Mouse (Mus musculus) left cerebral cortex, adult 2 months (tissue): ENCODE measurements around the gene Tulp4. TPM values are rescaled to one million over a fixed set of nuclear protein-coding genes. Genes with fewer than 3 reads are reported as not detected.
A peak's percentile ranks its signal among the peaks of the same experiment; 100 is the strongest.

Experiments
- DNase-seq, 2 experiments: peaks; one replicate each; pipeline ENCODE4 v3.0.0; 2021 to 2022; ENCODE audit warnings: low spot score in 2 of 2, mixed read lengths in 1 of 2; ENCODE audit errors: extremely low spot score in 1 of 2
- H3K27ac ChIP-seq: fragments of 200-600 bp; 2 replicates; pipeline ENCODE4 v1.8.1; 2022
- H3K4me3 ChIP-seq: fragments of 200-600 bp; 2 replicates; pipeline ENCODE4 v1.8.1; 2022
- CTCF ChIP-seq: fragments of 200-600 bp; IDR thresholded peaks from 2 replicates; pipeline ENCODE4 v1.8.1; 2022; ENCODE audit warnings: antibody characterized with exemption, mild to moderate bottlenecking, moderate library complexity
- intact Hi-C: fragments of 180-260 bp; cut with DNase I; formaldehyde crosslinking; loops from one replicate; pipeline ENCODE4 v1.15.1; 2025
- total RNA-seq, 2 experiments: library from RNA; stranded (reverse); gene quantifications; 2 replicates each; pipeline ENCODE4 v1.2.3; 2021

Gene Tulp4
- total RNA-seq, 2 experiments from 2014 or later: 342 to 345 TPM

DNA sequence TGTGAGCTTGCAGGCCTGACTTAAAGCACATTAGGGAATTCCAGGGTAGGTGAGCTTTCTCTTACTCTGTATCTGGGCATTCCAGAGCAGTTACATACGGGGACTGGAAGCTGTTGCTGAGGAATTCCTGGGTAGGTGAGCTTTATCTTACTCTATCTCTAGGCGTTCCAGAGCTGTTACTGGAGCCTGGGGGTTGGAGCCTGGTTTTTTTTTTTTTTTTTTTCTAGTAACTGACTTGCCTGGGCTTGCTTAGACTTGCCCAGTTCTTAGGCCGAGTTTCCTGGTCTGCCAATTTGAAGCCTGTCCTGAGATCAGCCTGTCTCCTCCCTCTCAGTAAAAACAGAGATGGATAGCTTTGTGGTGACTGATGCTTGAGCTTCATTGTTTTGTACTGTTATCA, 21.8 kb downstream of the Tulp4 start:
- no peak for DNase-seq
- no peak overlapping the region for H3K27ac ChIP-seq
- intact Hi-C loops: no loop called here
- TF ChIP-seq CTCF: no peak
- no peak overlapping the region for H3K4me3 ChIP-seq

DNA sequence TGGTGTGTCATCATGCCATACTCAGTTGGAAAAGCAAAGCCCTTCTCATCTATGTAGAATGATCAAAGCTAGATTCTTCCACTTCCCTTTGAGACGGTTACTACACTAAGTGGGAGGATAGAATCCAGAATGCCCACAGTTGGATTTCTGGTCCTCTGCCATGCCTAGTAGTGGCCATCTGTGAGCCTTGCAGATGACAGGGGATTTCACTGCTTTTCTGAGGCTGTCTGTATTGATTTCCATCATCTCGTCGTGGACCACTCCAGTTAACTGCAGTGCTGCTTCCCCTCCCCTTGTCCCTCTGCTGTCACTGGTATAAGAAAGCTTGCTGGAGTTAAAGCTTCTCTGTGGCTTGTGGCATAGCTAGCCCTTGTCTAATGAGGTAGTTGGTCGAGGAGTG, 23.1 kb downstream of the Tulp4 start:
- DNase-seq: no peak
- Histone ChIP-seq H3K27ac (no peak overlapping the region), H3K4me3 (no peak overlapping the region)
- intact Hi-C loops: no loop called here
- no peak for TF ChIP-seq CTCF

GRCm38 (mm10) chr17:6131083-6131482, 24.8 kb downstream of the Tulp4 start:
- Histone ChIP-seq H3K4me3 (no peak overlapping the region), H3K27ac (no peak overlapping the region)
- intact Hi-C loops: no loop called here
- no peak for TF ChIP-seq CTCF
- DNase-seq: no peak

- Histone ChIP-seq H3K27ac (no peak overlapping the region), H3K4me3 (no peak overlapping the region)
- DNase-seq: no peak
- intact Hi-C loops: no loop called here
- TF ChIP-seq CTCF: no peak
Measured at GRCm38 (mm10) chr17:6140875-6141274, 34.6 kb downstream of the Tulp4 start.

DNA sequence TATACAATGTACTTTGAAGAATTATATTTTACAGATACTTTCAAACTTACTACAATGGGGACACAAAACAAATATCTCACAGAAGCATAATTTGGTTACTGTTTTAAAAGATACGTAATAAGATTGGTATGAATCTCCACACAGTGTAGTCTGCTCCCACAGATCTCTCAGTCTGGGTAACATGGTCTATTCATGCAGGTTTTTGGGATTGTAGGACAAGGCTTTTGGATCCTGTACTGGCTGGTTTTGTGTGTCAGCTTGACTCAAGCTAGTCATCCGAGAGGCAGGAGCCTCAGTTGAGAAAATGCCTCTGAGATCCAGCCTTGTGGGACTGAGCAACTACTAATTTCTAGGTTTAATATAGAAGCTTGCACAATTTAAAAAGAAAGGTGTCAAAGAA, 35.1 kb downstream of the Tulp4 start:
- H3K27ac ChIP-seq: no peak overlapping the region
- intact Hi-C loops: no loop called here

GRCm38 (mm10) chr17:6145244-6145643, 39.0 kb downstream of the Tulp4 start:
- no peak for TF ChIP-seq CTCF
- Histone ChIP-seq H3K27ac (no peak overlapping the region), H3K4me3 (no peak overlapping the region)
- intact Hi-C loops: no loop called here
- DNase-seq: no peak

More for the DNA sequence above, 35.1 kb downstream of the Tulp4 start:
- no peak for TF ChIP-seq CTCF
- no peak overlapping the region for H3K4me3 ChIP-seq
- DNase-seq: no peak

- intact Hi-C loops: no loop called here
- Histone ChIP-seq H3K27ac (no peak overlapping the region), H3K4me3 (no peak overlapping the region)
- TF ChIP-seq CTCF: no peak
- DNase-seq: no peak
Measured at GRCm38 (mm10) chr17:6152941-6153340, 46.7 kb downstream of the Tulp4 start.

- Histone ChIP-seq H3K27ac (no peak overlapping the region), H3K4me3 (no peak overlapping the region)
- intact Hi-C loops: no loop called here
- no peak for DNase-seq
- TF ChIP-seq CTCF: no peak
Measured at GRCm38 (mm10) chr17:6153581-6153980, 47.3 kb downstream of the Tulp4 start.

DNA sequence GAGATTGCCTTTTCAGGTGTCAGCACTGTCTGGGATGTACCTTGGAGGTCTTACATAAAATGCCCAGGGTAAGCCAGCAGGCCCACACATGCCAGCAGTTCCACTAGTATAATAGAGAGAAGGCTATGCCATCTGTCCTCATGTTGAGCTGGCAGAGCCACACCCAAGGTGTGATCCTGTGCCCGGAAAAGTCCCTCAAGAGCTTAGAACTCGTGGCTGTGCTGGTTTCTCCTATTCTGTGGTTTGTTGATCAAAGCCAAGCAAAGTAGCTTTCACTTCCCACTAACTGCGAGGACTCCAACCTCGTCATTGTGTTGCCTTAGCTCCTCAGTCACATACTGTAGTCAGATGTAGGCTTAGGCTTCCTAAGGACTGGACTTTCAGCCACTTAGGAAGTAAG, 48.1 kb downstream of the Tulp4 start:
- no peak for DNase-seq
- intact Hi-C loops: no loop called here
- H3K4me3 ChIP-seq: no peak overlapping the region
- TF ChIP-seq CTCF: no peak
- H3K27ac ChIP-seq: no peak overlapping the region

GRCm38 (mm10) chr17:6160495-6160894, 54.3 kb downstream of the Tulp4 start:
- intact Hi-C loops: no loop called here
- Histone ChIP-seq H3K27ac (no peak overlapping the region), H3K4me3 (no peak overlapping the region)
- no peak for DNase-seq
- no peak for TF ChIP-seq CTCF

DNA sequence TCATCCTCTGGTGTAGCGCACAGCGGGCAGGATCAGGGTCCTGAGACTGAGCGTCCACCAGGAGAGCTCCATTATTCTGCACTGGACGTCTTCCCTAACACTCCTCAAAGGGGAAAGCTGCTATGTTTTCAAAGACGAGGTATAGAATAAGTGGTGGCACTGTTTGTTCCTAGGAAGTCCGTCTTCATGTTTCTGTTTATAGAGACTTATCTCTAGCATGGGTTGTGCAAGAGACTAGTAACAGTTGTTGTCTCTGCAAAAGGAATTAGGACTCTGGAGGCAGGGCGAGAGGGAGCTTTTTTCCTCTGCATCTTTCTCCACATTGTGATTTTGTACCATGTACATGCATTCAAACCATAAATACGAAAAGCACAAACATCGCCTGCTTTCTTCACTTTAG, 55.7 kb downstream of the Tulp4 start:
- H3K27ac ChIP-seq: no peak overlapping the region
- no peak overlapping the region for H3K4me3 ChIP-seq
- no peak for DNase-seq
- no peak for TF ChIP-seq CTCF
- intact Hi-C loops: no loop called here

- Histone ChIP-seq H3K27ac (no peak overlapping the region), H3K4me3 (no peak overlapping the region)
- no peak for DNase-seq
- intact Hi-C loops: no loop called here
- no peak for TF ChIP-seq CTCF
Measured at GRCm38 (mm10) chr17:6162761-6163160, 56.5 kb downstream of the Tulp4 start.

- no peak for TF ChIP-seq CTCF
- DNase-seq: no peak
- no peak overlapping the region for H3K4me3 ChIP-seq
- intact Hi-C loops: no loop called here
- no peak overlapping the region for H3K27ac ChIP-seq
Measured at GRCm38 (mm10) chr17:6164911-6165310, 58.7 kb downstream of the Tulp4 start.

DNA sequence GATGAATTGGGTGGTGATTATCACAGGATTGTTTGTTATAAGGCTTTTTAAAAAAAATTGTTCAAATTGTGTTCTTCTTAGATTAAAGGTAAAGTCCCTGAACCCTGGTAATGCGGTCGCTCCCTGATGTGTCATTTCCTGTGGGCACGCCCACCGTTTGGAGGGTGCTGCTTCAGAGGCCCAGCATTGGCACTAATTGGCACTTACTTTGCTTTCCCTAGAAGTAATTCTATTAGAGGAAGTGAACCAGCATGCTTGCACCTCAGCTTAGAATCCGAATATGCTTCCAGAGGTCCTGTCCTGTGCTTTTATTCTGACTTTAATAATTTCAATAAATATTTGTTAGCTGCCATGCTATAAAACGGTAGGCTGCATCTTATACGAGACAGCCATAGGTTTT, 66.2 kb downstream of the Tulp4 start:
- TF ChIP-seq CTCF: no peak
- intact Hi-C loops: loop anchor here (5.0 kb wide), 1 partner anchor 65 kb away; the partner anchor contains the start of gene Tulp4
- peak overlapping the region; percentile 45; the same call in 1 of the 2 replicates for H3K27ac ChIP-seq

More for the DNA sequence above, 66.2 kb downstream of the Tulp4 start:
- DNase-seq: no peak
- H3K4me3 ChIP-seq: no peak overlapping the region
